Mouse (Mus musculus) hindbrain, embryonic 13.5 days (tissue): ENCODE data around the gene Cchcr1. TPM values are rescaled to one million over a fixed set of nuclear protein-coding genes. Genes with fewer than 3 reads are reported as not detected.

ENCODE experiments used
- ATAC-seq: fragments of 200-750 bp; cut with Nextera tagmentation; 2 replicates; pipeline ENCODE4 v1.8.0; 2017; ENCODE audit warnings: moderate TSS enrichment; ENCODE audit not compliant: low FRiP score
- H3K27ac ChIP-seq: fragments of 300-500 bp; sonication (generic); 2 replicates; pipeline ENCODE4 v1.5.1; 2015; ENCODE audit warnings: inconsistent platforms, mild to moderate bottlenecking, moderate library complexity
- H3K27me3 ChIP-seq: fragments of 300-500 bp; sonication (generic); 2 replicates; pipeline ENCODE4 v1.6.1; 2015; ENCODE audit warnings: mild to moderate bottlenecking, inconsistent platforms
- H3K36me3 ChIP-seq: fragments of 300-500 bp; sonication (generic); 2 replicates; pipeline ENCODE4 v1.6.1; 2015; ENCODE audit warnings: mild to moderate bottlenecking, inconsistent platforms
- H3K4me1 ChIP-seq: fragments of 300-500 bp; sonication (generic); replicated peaks from 2 replicates; pipeline ENCODE4 v1.6.1; 2015; ENCODE audit warnings: inconsistent platforms
- H3K4me2 ChIP-seq: fragments of 300-500 bp; sonication (generic); 2 replicates; pipeline ENCODE4 v1.6.1; 2015; ENCODE audit warnings: inconsistent platforms, mild to moderate bottlenecking, moderate library complexity
- H3K4me3 ChIP-seq: fragments of 300-500 bp; sonication (generic); 2 replicates; pipeline ENCODE4 v1.5.1; 2015; ENCODE audit warnings: mild to moderate bottlenecking, inconsistent platforms
- H3K9ac ChIP-seq: fragments of 300-500 bp; sonication (generic); 2 replicates; pipeline ENCODE4 v1.6.1; 2015; ENCODE audit warnings: mild to moderate bottlenecking, inconsistent platforms
- H3K9me3 ChIP-seq: fragments of 300-500 bp; sonication (generic); 2 replicates; pipeline ENCODE4 v1.6.1; 2016; ENCODE audit warnings: inconsistent platforms
- WGBS: fragments of 180-500 bp; shearing (Covaris S2); methylation state at CpG from one replicate; pipeline ENCODE4 v1.1.7; 2015; 5-methylcytosine and 5-hydroxymethylcytosine counted together
- polyA plus RNA-seq: library from polyadenylated mRNA; unstranded; fragments of >200 nt; fragmentation: Nextera tagmentation; extraction: Ambion mirVana; gene quantifications from 2 replicates; pipeline ENCODE4 v1.2.1, GENCODE M21; 2015

The Cchcr1 gene
- polyA plus RNA-seq, 1 experiment from 2014 or later, result 6.3 TPM

GRCm38 (mm10) chr17:35548636-35549035 lies 31.7 kb downstream of the Cchcr1 start:
- H3K27ac ChIP-seq, result no peak overlapping the region
- WGBS, result 16% methylated on average over 5 of the region's 5 CpGs
- H3K4me1 ChIP-seq, result peaks cover 25% of the 10 kb centered on the region
- H3K9ac ChIP-seq, result no peak overlapping the region
- no peaks in the 10 kb centered on the region for H3K9me3 ChIP-seq
- H3K4me2 ChIP-seq, result no peak overlapping the region
- no peak for ATAC-seq
- H3K27me3 ChIP-seq, result no peaks in the 10 kb centered on the region
- H3K4me3 ChIP-seq, result no peak overlapping the region
- no peaks in the 10 kb centered on the region for H3K36me3 ChIP-seq

GRCm38 (mm10) chr17:35549437-35550142 lies 32.7 kb downstream of the Cchcr1 start:
- ATAC-seq, result 0 out of 2 replicates have a peak, but pooled peaks have one; percentile 2
- Histone ChIP-seq H3K4me1 (peaks cover 24% of the 10 kb centered on the region), H3K27me3 (no peaks in the 10 kb centered on the region), H3K9me3 (no peaks in the 10 kb centered on the region), H3K4me2 (no peak overlapping the region), H3K27ac (peak overlapping the region; percentile 52; the same call in 1 of the 2 replicates), H3K4me3 (no peak overlapping the region), H3K36me3 (no peaks in the 10 kb centered on the region), H3K9ac (no peak overlapping the region)
- WGBS, result 49% methylated on average over 15 of the region's 15 CpGs

- ATAC-seq, result no peak
- H3K4me2 ChIP-seq, result no peak overlapping the region
- H3K4me3 ChIP-seq, result no peak overlapping the region
- WGBS, result 91% methylated on average over 4 of the region's 4 CpGs
- peak overlapping the region; percentile 52; the same call in 1 of the 2 replicates for H3K27ac ChIP-seq
- H3K9ac ChIP-seq, result no peak overlapping the region
- H3K9me3 ChIP-seq, result no peaks in the 10 kb centered on the region
- H3K27me3 ChIP-seq, result no peaks in the 10 kb centered on the region
- H3K36me3 ChIP-seq, result no peaks in the 10 kb centered on the region
- peaks cover 24% of the 10 kb centered on the region for H3K4me1 ChIP-seq
Observed at GRCm38 (mm10) chr17:35550143-35550494, 33.2 kb downstream of the Cchcr1 start.

GRCm38 (mm10) chr17:35550871-35551270 lies 34.0 kb downstream of the Cchcr1 start:
- no peak for ATAC-seq
- no peak overlapping the region for H3K27ac ChIP-seq
- peaks cover 24% of the 10 kb centered on the region for H3K4me1 ChIP-seq
- H3K9ac ChIP-seq, result peak overlapping the region; percentile 5; the same call in 1 of the 2 replicates
- no peaks in the 10 kb centered on the region for H3K9me3 ChIP-seq
- WGBS, result 66% methylated on average over 8 of the region's 8 CpGs
- no peaks in the 10 kb centered on the region for H3K27me3 ChIP-seq
- no peak overlapping the region for H3K4me2 ChIP-seq
- H3K36me3 ChIP-seq, result no peaks in the 10 kb centered on the region
- no peak overlapping the region for H3K4me3 ChIP-seq

- H3K9me3 ChIP-seq, result no peaks in the 10 kb centered on the region
- no peak within 1 kb of the TSS for H3K4me3 ChIP-seq
- H3K27me3 ChIP-seq, result no peaks in the 10 kb centered on the region
- no peak for ATAC-seq
- WGBS, result 76% methylated on average over 10 of the region's 10 CpGs
- H3K4me2 ChIP-seq, result no peak within 1 kb of the TSS
- H3K27ac ChIP-seq, result no peak within 1 kb of the TSS
- peaks cover 14% of the 10 kb centered on the region for H3K4me1 ChIP-seq
- no peaks in the 10 kb centered on the region for H3K36me3 ChIP-seq
- H3K9ac ChIP-seq, result peak within 1 kb of the TSS; percentile 5; the same call in 1 of the 2 replicates
Observed at GRCm38 (mm10) chr17:35551881-35552414, 35.0 kb downstream of the Cchcr1 start, which contains the start of gene Cdsn. Cdsn (plus strand) TSS chr17:35552128.

GRCm38 (mm10) chr17:35554321-35554720 lies 37.4 kb downstream of the Cchcr1 start:
- no peak for ATAC-seq
- Histone ChIP-seq H3K9me3 (no peaks in the 10 kb centered on the region), H3K4me1 (peaks cover 7% of the 10 kb centered on the region; the same call in 1 of the 2 replicates), H3K4me2 (no peak overlapping the region), H3K27me3 (no peaks in the 10 kb centered on the region), H3K9ac (no peak overlapping the region), H3K4me3 (no peak overlapping the region), H3K27ac (no peak overlapping the region), H3K36me3 (no peaks in the 10 kb centered on the region)
- WGBS, result 82% methylated on average over 5 of the region's 5 CpGs

- Histone ChIP-seq H3K9me3 (no peaks in the 10 kb centered on the region), H3K4me2 (no peak overlapping the region), H3K4me3 (no peak overlapping the region), H3K27ac (no peak overlapping the region), H3K9ac (no peak overlapping the region), H3K27me3 (no peaks in the 10 kb centered on the region), H3K4me1 (0 out of 2 replicates have a peak, but pooled peaks cover 1% of the 10 kb centered on the region), H3K36me3 (no peaks in the 10 kb centered on the region)
- 95% methylated on average over 18 of the region's 18 CpGs for WGBS
- no peak for ATAC-seq
Observed at GRCm38 (mm10) chr17:35554761-35555397, 38.0 kb downstream of the Cchcr1 start.

- Histone ChIP-seq H3K27ac (no peak overlapping the region), H3K4me2 (no peak overlapping the region), H3K27me3 (no peaks in the 10 kb centered on the region), H3K36me3 (no peaks in the 10 kb centered on the region), H3K4me3 (no peak overlapping the region), H3K9me3 (no peaks in the 10 kb centered on the region), H3K4me1 (no peaks in the 10 kb centered on the region), H3K9ac (no peak overlapping the region)
- WGBS, result 88% methylated on average over 13 of the region's 13 CpGs
- no peak for ATAC-seq
Observed at GRCm38 (mm10) chr17:35556186-35556765, 39.4 kb downstream of the Cchcr1 start.

- Histone ChIP-seq H3K4me1 (no peaks in the 10 kb centered on the region), H3K9ac (no peak overlapping the region), H3K9me3 (no peaks in the 10 kb centered on the region), H3K27me3 (no peaks in the 10 kb centered on the region), H3K4me3 (no peak overlapping the region), H3K36me3 (no peaks in the 10 kb centered on the region), H3K4me2 (no peak overlapping the region), H3K27ac (no peak overlapping the region)
- ATAC-seq, result no peak
- 27% methylated on average over 5 of the region's 5 CpGs for WGBS
Observed at GRCm38 (mm10) chr17:35556812-35557211, 39.9 kb downstream of the Cchcr1 start.

GRCm38 (mm10) chr17:35557351-35557750 lies 40.5 kb downstream of the Cchcr1 start:
- Histone ChIP-seq H3K27me3 (no peaks in the 10 kb centered on the region), H3K9me3 (no peaks in the 10 kb centered on the region), H3K4me3 (no peak overlapping the region), H3K9ac (no peak overlapping the region), H3K4me2 (no peak overlapping the region), H3K36me3 (no peaks in the 10 kb centered on the region), H3K27ac (no peak overlapping the region), H3K4me1 (no peaks in the 10 kb centered on the region)
- ATAC-seq, result no peak
- WGBS, result 80% methylated on average over 9 of the region's 9 CpGs

- H3K27me3 ChIP-seq, result no peaks in the 10 kb centered on the region
- H3K4me3 ChIP-seq, result no peak overlapping the region
- H3K27ac ChIP-seq, result no peak overlapping the region
- no peak overlapping the region for H3K4me2 ChIP-seq
- H3K36me3 ChIP-seq, result no peaks in the 10 kb centered on the region
- H3K9ac ChIP-seq, result no peak overlapping the region
- no peaks in the 10 kb centered on the region for H3K9me3 ChIP-seq
- H3K4me1 ChIP-seq, result no peaks in the 10 kb centered on the region
- ATAC-seq, result no peak
- 65% methylated on average over 8 of the region's 8 CpGs for WGBS
Observed at GRCm38 (mm10) chr17:35558216-35558615, 41.3 kb downstream of the Cchcr1 start.

GRCm38 (mm10) chr17:35567150-35567549 lies 50.2 kb downstream of the Cchcr1 start, which contains the start of gene 2300002M23Rik:
2300002M23Rik (plus strand) TSS chr17:35567450.
- Histone ChIP-seq H3K27ac (no peak within 1 kb of the TSS), H3K4me1 (peaks cover 14% of the 10 kb centered on the region), H3K27me3 (peaks cover 20% of the 10 kb centered on the region), H3K9me3 (no peaks in the 10 kb centered on the region), H3K9ac (no peak within 1 kb of the TSS), H3K4me2 (no peak within 1 kb of the TSS), H3K4me3 (no peak within 1 kb of the TSS), H3K36me3 (no peaks in the 10 kb centered on the region)
- WGBS, result 64% methylated on average over 3 of the region's 3 CpGs
- ATAC-seq, result no peak
